Mouse (Mus musculus) kidney, embryonic 15.5 days (tissue): ENCODE measurements around the gene Mrpl4. TPM values are rescaled to one million over a fixed set of nuclear protein-coding genes. Genes with fewer than 3 reads are reported as not detected.
"Not testable (repeated sequence)": the region's sequence is repeated elsewhere in the genome, so short reads cannot be mapped to it uniquely, and the experiment has no call there.

ENCODE experiments used
- ATAC-seq: fragments of 200-750 bp; cut with Nextera tagmentation; replicated peaks from 2 replicates; pipeline ENCODE4 v1.8.0; 2017; ENCODE audit warnings: moderate TSS enrichment; ENCODE audit not compliant: low FRiP score
- H3K27ac ChIP-seq: fragments of 300-500 bp; sonication (generic); 2 replicates; pipeline ENCODE4 v1.5.1; 2015; ENCODE audit warnings: mild to moderate bottlenecking, inconsistent platforms
- H3K27me3 ChIP-seq: fragments of 300-500 bp; sonication (generic); 2 replicates; pipeline ENCODE4 v1.6.1; 2015; ENCODE audit warnings: inconsistent platforms
- H3K36me3 ChIP-seq: fragments of 300-500 bp; sonication (generic); 2 replicates; pipeline ENCODE4 v1.6.1; 2015; ENCODE audit warnings: inconsistent platforms
- H3K4me1 ChIP-seq: fragments of 300-500 bp; sonication (generic); 2 replicates; pipeline ENCODE4 v1.6.1; 2015; ENCODE audit warnings: inconsistent platforms
- H3K4me2 ChIP-seq: fragments of 300-500 bp; sonication (generic); 2 replicates; pipeline ENCODE4 v1.6.1; 2015; ENCODE audit warnings: moderate library complexity, mild to moderate bottlenecking, inconsistent platforms
- H3K4me3 ChIP-seq: fragments of 300-500 bp; sonication (generic); replicated peaks from 2 replicates; pipeline ENCODE4 v1.5.1; 2015; ENCODE audit warnings: mild to moderate bottlenecking, inconsistent platforms
- H3K9ac ChIP-seq: fragments of 300-500 bp; sonication (generic); 2 replicates; pipeline ENCODE4 v1.6.1; 2015; ENCODE audit warnings: mild to moderate bottlenecking, inconsistent platforms
- H3K9me3 ChIP-seq: fragments of 300-500 bp; sonication (generic); replicated peaks from 2 replicates; pipeline ENCODE4 v1.6.1; 2016; ENCODE audit warnings: inconsistent platforms
- WGBS: fragments of 180-500 bp; shearing (Covaris S2); methylation state at CpG from one replicate; pipeline ENCODE4 v1.1.7; 2015; ENCODE audit warnings: mixed read lengths; 5-methylcytosine and 5-hydroxymethylcytosine counted together
- polyA plus RNA-seq: library from polyadenylated mRNA; unstranded; fragments of >200 nt; fragmentation: Nextera tagmentation; extraction: Ambion mirVana; gene quantifications from 2 replicates; pipeline ENCODE4 v1.2.1, GENCODE M21; 2015

The Mrpl4 gene
- polyA plus RNA-seq, 1 experiment from 2014 or later = 143 TPM

- Histone ChIP-seq H3K27ac (peak overlapping the region; percentile 61; the same call in 1 of the 2 replicates), H3K27me3 (no peaks in the 10 kb centered on the region), H3K36me3 (no peaks in the 10 kb centered on the region), H3K4me3 (peak overlapping the region; percentile 6; the same call in 1 of the 2 replicates), H3K4me1 (peaks cover 21% of the 10 kb centered on the region), H3K4me2 (peak overlapping the region; percentile 41), H3K9me3 (no peaks in the 10 kb centered on the region), H3K9ac (peak overlapping the region; percentile 18; the same call in 1 of the 2 replicates)
- ATAC-seq = 0 out of 2 replicates have a peak, but pooled peaks have one; percentile 38
- 5% methylated on average over 10 of the region's 10 CpGs for WGBS
These were observed 11.7 kb upstream of the Mrpl4 start for GRCm38 (mm10) chr9:20990861-20991260.

GRCm38 (mm10) chr9:20991587-20991986 lies 11.0 kb upstream of the Mrpl4 start:
- 100% methylated on average over 4 of the region's 4 CpGs for WGBS
- no peaks in the 10 kb centered on the region for H3K36me3 ChIP-seq
- H3K4me1 ChIP-seq = peaks cover 21% of the 10 kb centered on the region
- no peak overlapping the region for H3K4me2 ChIP-seq
- H3K9me3 ChIP-seq = no peaks in the 10 kb centered on the region
- no peak overlapping the region for H3K27ac ChIP-seq
- H3K27me3 ChIP-seq = no peaks in the 10 kb centered on the region
- ATAC-seq = no peak
- H3K9ac ChIP-seq = no peak overlapping the region
- H3K4me3 ChIP-seq = no peak overlapping the region

- no peak overlapping the region for H3K4me2 ChIP-seq
- ATAC-seq = peak; percentile 58
- no peak overlapping the region for H3K9ac ChIP-seq
- no peaks in the 10 kb centered on the region for H3K36me3 ChIP-seq
- WGBS = 46% methylated on average over 5 of the region's 5 CpGs
- H3K4me1 ChIP-seq = peaks cover 15% of the 10 kb centered on the region
- H3K27ac ChIP-seq = no peak overlapping the region; the same call in 1 of the 2 replicates
- no peak overlapping the region for H3K4me3 ChIP-seq
- no peaks in the 10 kb centered on the region for H3K9me3 ChIP-seq
- H3K27me3 ChIP-seq = no peaks in the 10 kb centered on the region
These were observed 9.2 kb upstream of the Mrpl4 start for GRCm38 (mm10) chr9:20993165-20993898.

- WGBS = 77% methylated on average over 3 of the region's 3 CpGs
- no peaks in the 10 kb centered on the region for H3K36me3 ChIP-seq
- no peak overlapping the region for H3K4me3 ChIP-seq
- peaks cover 15% of the 10 kb centered on the region for H3K4me1 ChIP-seq
- ATAC-seq = no peak
- H3K9ac ChIP-seq = no peak overlapping the region
- H3K27me3 ChIP-seq = no peaks in the 10 kb centered on the region
- no peaks in the 10 kb centered on the region for H3K9me3 ChIP-seq
- no peak overlapping the region for H3K27ac ChIP-seq
- H3K4me2 ChIP-seq = no peak overlapping the region
These were observed 7.5 kb upstream of the Mrpl4 start for GRCm38 (mm10) chr9:20995069-20995468.

GRCm38 (mm10) chr9:20997065-20997464 lies 5.5 kb upstream of the Mrpl4 start:
- Histone ChIP-seq H3K27me3 (no peaks in the 10 kb centered on the region), H3K4me2 (no peak overlapping the region), H3K4me1 (peaks cover 7% of the 10 kb centered on the region), H3K36me3 (no peaks in the 10 kb centered on the region), H3K4me3 (no peak overlapping the region), H3K9ac (no peak overlapping the region), H3K9me3 (no peaks in the 10 kb centered on the region), H3K27ac (no peak overlapping the region)
- ATAC-seq = no peak
- WGBS = 90% methylated on average over 8 of the region's 8 CpGs

- not testable (repeated sequence) for H3K9me3 ChIP-seq, H3K27me3 ChIP-seq, ATAC-seq, H3K27ac ChIP-seq, H3K4me3 ChIP-seq, H3K4me2 ChIP-seq, H3K9ac ChIP-seq, H3K4me1 ChIP-seq, H3K36me3 ChIP-seq
- WGBS = 77% methylated on average over 1 of the region's 1 CpGs
These were observed 4.2 kb upstream of the Mrpl4 start for GRCm38 (mm10) chr9:20998337-20998736.

GRCm38 (mm10) chr9:21000811-21001210 lies 1.7 kb upstream of the Mrpl4 start:
- H3K27ac ChIP-seq = no peak overlapping the region
- no peak for ATAC-seq
- no peak overlapping the region for H3K4me3 ChIP-seq
- no peak overlapping the region for H3K9ac ChIP-seq
- H3K36me3 ChIP-seq = peaks cover 12% of the 10 kb centered on the region
- H3K4me1 ChIP-seq = peaks cover 7% of the 10 kb centered on the region
- no peaks in the 10 kb centered on the region for H3K27me3 ChIP-seq
- H3K4me2 ChIP-seq = no peak overlapping the region
- no peaks in the 10 kb centered on the region for H3K9me3 ChIP-seq

- Histone ChIP-seq H3K27ac (no peak overlapping the region), H3K36me3 (peaks cover 21% of the 10 kb centered on the region), H3K4me3 (peak overlapping the region; percentile 68), H3K4me2 (peak overlapping the region; percentile 88; the same call in 1 of the 2 replicates), H3K4me1 (peaks cover 7% of the 10 kb centered on the region), H3K27me3 (no peaks in the 10 kb centered on the region), H3K9me3 (no peaks in the 10 kb centered on the region), H3K9ac (no peak overlapping the region)
- ATAC-seq = no peak
- 49% methylated on average over 6 of the region's 6 CpGs for whole genome bisulfite sequencing
These were observed 812 bp upstream of the Mrpl4 start for GRCm38 (mm10) chr9:21001651-21002200.

- peak overlapping the region; percentile 88 for H3K4me2 ChIP-seq
These were observed 290 bp upstream of the Mrpl4 start for GRCm38 (mm10) chr9:21002270-21002626.

GRCm38 (mm10) chr9:21007313-21007952 lies 4.9 kb downstream of the Mrpl4 start:
- no peaks in the 10 kb centered on the region for H3K27me3 ChIP-seq
- H3K36me3 ChIP-seq = peaks cover 48% of the 10 kb centered on the region
- WGBS = 91% methylated on average over 10 of the region's 10 CpGs

More at GRCm38 (mm10) chr9:21002270-21002626, 290 bp upstream of the Mrpl4 start:
- H3K36me3 ChIP-seq = peaks cover 26% of the 10 kb centered on the region
- H3K9me3 ChIP-seq = no peaks in the 10 kb centered on the region
- peak overlapping the region; percentile 71 for H3K9ac ChIP-seq
- peaks cover 7% of the 10 kb centered on the region for H3K4me1 ChIP-seq
- WGBS = 9% methylated on average over 7 of the region's 7 CpGs
- H3K27me3 ChIP-seq = no peaks in the 10 kb centered on the region
- peak; percentile 40 for ATAC-seq
- peak overlapping the region; percentile 68 for H3K4me3 ChIP-seq
- peak overlapping the region; percentile 78 for H3K27ac ChIP-seq

GRCm38 (mm10) chr9:21008007-21008406 lies 5.5 kb downstream of the Mrpl4 start:
- 85% methylated on average over 7 of the region's 7 CpGs for WGBS
- Histone ChIP-seq H3K27me3 (no peaks in the 10 kb centered on the region), H3K9ac (no peak overlapping the region), H3K36me3 (peaks cover 48% of the 10 kb centered on the region), H3K27ac (no peak overlapping the region), H3K4me2 (no peak overlapping the region), H3K4me1 (peaks cover 16% of the 10 kb centered on the region), H3K4me3 (no peak overlapping the region), H3K9me3 (no peaks in the 10 kb centered on the region)
- ATAC-seq = no peak

More at GRCm38 (mm10) chr9:21007313-21007952, 4.9 kb downstream of the Mrpl4 start:
- no peak for ATAC-seq
- no peak overlapping the region for H3K27ac ChIP-seq
- no peak overlapping the region for H3K9ac ChIP-seq
- H3K4me2 ChIP-seq = no peak overlapping the region
- H3K4me3 ChIP-seq = no peak overlapping the region
- H3K9me3 ChIP-seq = no peaks in the 10 kb centered on the region
- H3K4me1 ChIP-seq = peaks cover 16% of the 10 kb centered on the region

GRCm38 (mm10) chr9:21010362-21010761 lies 7.8 kb downstream of the Mrpl4 start:
- ATAC-seq = no peak
- WGBS = 36% methylated on average over 2 of the region's 2 CpGs
- Histone ChIP-seq H3K27ac (no peak overlapping the region), H3K27me3 (peaks cover 7% of the 10 kb centered on the region; the same call in 1 of the 2 replicates), H3K4me3 (no peak overlapping the region), H3K9ac (no peak overlapping the region), H3K9me3 (no peaks in the 10 kb centered on the region), H3K4me1 (peaks cover 18% of the 10 kb centered on the region), H3K36me3 (peaks cover 40% of the 10 kb centered on the region), H3K4me2 (no peak overlapping the region)
